Mouse (Mus musculus): ENCODE data around the gene Uggt1. TPM values are rescaled to one million over a fixed set of nuclear protein-coding genes. Genes with fewer than 3 reads are reported as not detected.
A peak's percentile ranks its signal among the peaks of the same experiment; 100 is the strongest.

The Uggt1 gene
- polyA plus RNA-seq, 1 experiment from 2014 or later = 56.1 TPM

- no peak overlapping the region for H3K4me2 ChIP-seq
- no peak overlapping the region for H3K9ac ChIP-seq
- 93% methylated on average over 4 of the region's 4 CpGs for WGBS
- no peaks in the 10 kb centered on the region for H3K27me3 ChIP-seq
- peaks cover 19% of the 10 kb centered on the region for H3K4me1 ChIP-seq
- no peak overlapping the region for H3K4me3 ChIP-seq (replicated peaks)
- no peak for ATAC-seq (replicated peaks; ENCODE audit: low FRiP score)
- no peaks in the 10 kb centered on the region for H3K9me3 ChIP-seq (replicated peaks)
- H3K27ac ChIP-seq = no peak overlapping the region
- peaks cover 73% of the 10 kb centered on the region for H3K36me3 ChIP-seq
These were observed 146.1 kb downstream of the Uggt1 start for GRCm38 (mm10) chr1:36098432-36098831.

DNA sequence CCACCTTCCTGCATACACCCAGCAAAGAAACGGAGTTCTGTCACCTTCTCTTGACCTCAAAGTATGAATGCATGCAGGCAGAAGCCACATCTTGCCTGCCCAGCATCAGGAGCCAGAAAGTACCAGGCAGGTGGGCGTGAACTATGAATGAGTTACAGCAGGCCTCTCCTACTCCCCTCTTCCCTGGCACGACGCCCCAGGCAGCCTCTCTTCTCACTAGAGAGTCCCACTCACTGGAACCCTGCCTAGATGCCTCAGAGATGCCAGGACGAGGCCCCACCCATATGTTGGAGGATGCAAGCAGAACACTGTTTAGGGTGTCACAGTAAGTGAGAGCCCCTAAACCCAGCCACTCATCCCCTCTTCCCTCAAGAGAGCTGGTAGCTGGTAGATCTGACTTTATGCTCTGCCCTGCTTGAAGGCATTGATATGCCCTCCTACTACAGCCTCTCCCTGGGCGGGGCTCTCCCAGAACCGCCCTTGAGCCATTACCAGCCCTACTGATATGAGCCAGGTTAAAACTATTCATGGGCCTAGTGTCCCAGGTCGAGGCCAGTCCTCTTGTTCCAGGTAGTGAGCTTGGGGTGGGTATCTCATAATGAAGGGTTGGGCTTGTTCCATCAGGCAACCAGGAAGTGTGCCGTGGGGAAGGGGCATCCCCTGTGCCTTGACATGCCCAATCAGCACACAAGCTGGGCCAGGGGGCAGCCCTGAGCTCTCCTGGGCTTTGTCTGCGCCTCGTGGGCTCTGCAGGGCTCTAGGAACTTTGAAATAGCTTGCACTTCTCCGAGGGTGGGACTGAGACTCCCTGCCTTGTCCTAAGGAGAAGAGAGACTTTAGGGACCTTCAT is 148.9 kb downstream of the Uggt1 start:
- 0 out of 2 replicates have a peak overlapping the region, but pooled peaks have one; percentile 21 for H3K9ac ChIP-seq
- H3K4me1 ChIP-seq = peaks cover 23% of the 10 kb centered on the region
- H3K27me3 ChIP-seq = no peaks in the 10 kb centered on the region
- peak; percentile 67; the same call in 1 of the 2 replicates for ATAC-seq (replicated peaks; ENCODE audit: low FRiP score)
- H3K27ac ChIP-seq = peak overlapping the region; percentile 48; the same call in 1 of the 2 replicates
- peaks cover 62% of the 10 kb centered on the region for H3K36me3 ChIP-seq
- H3K9me3 ChIP-seq (replicated peaks) = no peaks in the 10 kb centered on the region
- H3K4me3 ChIP-seq (replicated peaks) = no peak overlapping the region
- no peak overlapping the region for H3K4me2 ChIP-seq
- 77% methylated on average over 12 of the region's 12 CpGs for WGBS

- Histone ChIP-seq H3K9ac (no peak overlapping the region), H3K27ac (no peak overlapping the region), H3K9me3 (replicated peaks) (no peaks in the 10 kb centered on the region), H3K4me1 (peaks cover 42% of the 10 kb centered on the region), H3K36me3 (peaks cover 54% of the 10 kb centered on the region), H3K4me3 (replicated peaks) (no peak overlapping the region), H3K4me2 (no peak overlapping the region), H3K27me3 (no peaks in the 10 kb centered on the region)
- ATAC-seq (replicated peaks; ENCODE audit: low FRiP score) = no peak
- 96% methylated on average over 8 of the region's 8 CpGs for WGBS
These were observed 150.8 kb downstream of the Uggt1 start for GRCm38 (mm10) chr1:36093741-36094140.

- ATAC-seq (replicated peaks; ENCODE audit: low FRiP score) = peak; percentile 47
- no peak overlapping the region for H3K9ac ChIP-seq
- peaks cover 52% of the 10 kb centered on the region for H3K36me3 ChIP-seq
- H3K4me3 ChIP-seq (replicated peaks) = no peak overlapping the region
- H3K4me2 ChIP-seq = no peak overlapping the region
- H3K9me3 ChIP-seq (replicated peaks) = no peaks in the 10 kb centered on the region
- no peak overlapping the region for H3K27ac ChIP-seq
- 78% methylated on average over 6 of the region's 6 CpGs for WGBS
- no peaks in the 10 kb centered on the region for H3K27me3 ChIP-seq
- H3K4me1 ChIP-seq = peaks cover 59% of the 10 kb centered on the region
These were observed 153.3 kb downstream of the Uggt1 start for GRCm38 (mm10) chr1:36091246-36091645.

DNA sequence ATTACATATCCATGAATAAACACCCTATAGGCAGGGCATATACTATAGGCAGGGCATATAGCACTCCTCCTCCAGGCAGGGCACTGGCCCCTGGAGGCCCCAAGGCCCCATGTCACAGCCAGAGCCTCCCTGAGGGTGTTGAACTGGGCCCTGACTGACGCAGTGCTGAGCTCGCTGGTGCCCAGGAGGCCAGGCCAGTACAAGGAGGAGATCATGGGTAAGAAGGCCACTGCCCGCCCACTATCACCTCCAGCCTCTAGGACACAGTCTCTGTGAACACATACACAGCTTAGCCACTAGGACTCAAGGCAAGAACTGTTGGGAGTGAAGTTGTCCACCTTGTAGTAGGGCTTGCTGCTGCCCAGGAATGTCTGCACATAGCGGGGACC is 153.8 kb downstream of the Uggt1 start:
- peaks cover 54% of the 10 kb centered on the region for H3K4me1 ChIP-seq
- no peak overlapping the region for H3K9ac ChIP-seq
- peak; percentile 50 for ATAC-seq (replicated peaks; ENCODE audit: low FRiP score)
- no peak overlapping the region for H3K4me2 ChIP-seq
- no peak overlapping the region for H3K27ac ChIP-seq
- no peak overlapping the region for H3K4me3 ChIP-seq (replicated peaks)
- peaks cover 54% of the 10 kb centered on the region for H3K36me3 ChIP-seq
- no peaks in the 10 kb centered on the region for H3K27me3 ChIP-seq
- 86% methylated on average over 4 of the region's 4 CpGs for WGBS
- H3K9me3 ChIP-seq (replicated peaks) = no peaks in the 10 kb centered on the region

Small RNA genes lying within 50 kb of the gene (microRNA-seq; reads per million reads assigned to microRNA genes)
- gene Mir6897 = 1.0 reads per million

Other genes with a start within 250 kb of the Uggt1 start
- 7.2 and 7.5 TPM in 2 replicates for gene Hs6st1, start 176.3 kb downstream of the Uggt1 start, polyA plus RNA-seq (2015; fragmentation: Nextera tagmentation; extraction: Ambion mirVana)
- 16.6 and 17.7 TPM in 2 replicates for gene Neurl3, start 30.0 kb upstream of the Uggt1 start, polyA plus RNA-seq (2015; fragmentation: Nextera tagmentation; extraction: Ambion mirVana)
- gene Arid5a, start 63.0 kb upstream of the Uggt1 start, polyA plus RNA-seq (2015; fragmentation: Nextera tagmentation; extraction: Ambion mirVana) = 6.7 and 7.3 TPM in 2 replicates
- gene Kansl3, start 124.5 kb upstream of the Uggt1 start, polyA plus RNA-seq (2015; fragmentation: Nextera tagmentation; extraction: Ambion mirVana) = 44.8 and 49.9 TPM in 2 replicates
- gene Fer1l5, start 127.6 kb upstream of the Uggt1 start, polyA plus RNA-seq (2015; fragmentation: Nextera tagmentation; extraction: Ambion mirVana) = 1.0 and 1.5 TPM in 2 replicates
- 55.7 and 57.7 TPM in 2 replicates for gene Lman2l, start 200.6 kb upstream of the Uggt1 start, polyA plus RNA-seq (2015; fragmentation: Nextera tagmentation; extraction: Ambion mirVana)
- gene Cnnm4, start 226.9 kb upstream of the Uggt1 start, polyA plus RNA-seq (2015; fragmentation: Nextera tagmentation; extraction: Ambion mirVana) = 12.3 and 12.4 TPM in 2 replicates

All from kidney, embryonic 15.5 days (tissue).